Mouse (Mus musculus) spleen, adult 2 months (tissue): ENCODE data around the gene Ppfibp1.

ENCODE experiments used
- CTCF ChIP-seq: fragments of 200-500 bp; IDR thresholded peaks from 2 replicates; pipeline ENCODE4 v1.5.1; 2011; ENCODE audit warnings: mild to moderate bottlenecking, inconsistent platforms; ENCODE audit not compliant: insufficient read depth, insufficient read length, insufficient replicate concordance; ENCODE audit errors: extremely low read depth
- POLR2A ChIP-seq: fragments of 200-500 bp; IDR thresholded peaks from 2 replicates; pipeline ENCODE4 v1.6.1; 2011; ENCODE audit warnings: low read depth, low read length, inconsistent platforms

- TF ChIP-seq CTCF (no peak), POLR2A (no peak)
These were observed 11.5 kb upstream of the Ppfibp1 start for GRCm38 (mm10) chr6:146876820-146877219.
